Comparison of ENCODE assay signal across 8 mouse cellular contexts in the genomic region with DNA sequence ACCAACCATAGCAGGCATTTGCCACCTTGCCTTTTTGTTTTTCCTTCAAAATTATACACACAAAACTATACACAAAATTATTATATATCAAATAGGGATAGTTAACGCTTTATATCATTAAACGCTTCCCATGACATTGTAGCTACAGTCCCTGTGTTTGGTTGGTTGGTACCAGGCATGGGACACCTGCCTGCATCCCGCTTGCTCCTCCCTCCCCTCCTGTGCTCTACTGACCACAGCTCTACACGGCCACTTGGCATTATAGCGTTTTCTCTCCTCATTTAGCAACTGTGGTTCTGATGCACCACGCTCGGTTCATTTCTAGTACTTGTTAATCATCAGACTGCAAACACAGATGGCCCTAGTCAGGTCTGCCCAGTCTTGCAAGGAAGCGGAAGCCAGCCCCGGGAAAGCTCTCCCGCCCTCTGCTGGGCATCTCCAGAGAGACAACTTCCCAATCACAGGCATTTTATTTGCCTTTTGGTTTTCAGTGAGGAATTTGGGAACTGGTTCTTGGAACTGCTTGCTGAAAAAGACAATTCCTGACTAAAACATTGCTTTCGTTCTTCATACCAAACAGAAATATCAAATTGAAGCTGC. TPM values are rescaled to one million over a fixed set of nuclear protein-coding genes. Genes with fewer than 3 reads are reported as not detected.
DNase-seq lines count a peak whose midpoint lies in the region; ATAC-seq lines count a peak whose summit lies in the region.

No protein-coding gene starts in this region.

- H3K4me3 ChIP-seq in heart, embryonic 11.5 days (ENCODE audit: low read depth, low read length): no peak overlapping the region
- H3K4me3 ChIP-seq in midbrain, embryonic 13.5 days (replicated peaks): no peak overlapping the region

- H3K36me3 ChIP-seq in heart, embryonic 11.5 days (ENCODE audit: control insufficient read depth, insufficient read depth, low read length): no peaks in the 10 kb centered on the region
- no peaks in the 10 kb centered on the region for H3K36me3 ChIP-seq in midbrain, embryonic 13.5 days

- H3K4me2 ChIP-seq in heart, embryonic 11.5 days: no peak overlapping the region
- H3K4me2 ChIP-seq in midbrain, embryonic 13.5 days (replicated peaks): peak overlapping the region; percentile 32

- no peaks in the 10 kb centered on the region for H3K27me3 ChIP-seq in heart, embryonic 11.5 days (ENCODE audit: control insufficient read depth, insufficient read depth, low read length)
- H3K27me3 ChIP-seq in midbrain, embryonic 13.5 days: no peaks in the 10 kb centered on the region

- H3K9ac ChIP-seq in heart, embryonic 11.5 days (ENCODE audit: low read depth, low read length): no peak overlapping the region
- H3K9ac ChIP-seq in midbrain, embryonic 13.5 days (replicated peaks): no peak overlapping the region

- no peaks in the 10 kb centered on the region; the same call in 1 of the 2 replicates for H3K4me1 ChIP-seq in heart, embryonic 11.5 days (ENCODE audit: control insufficient read depth, insufficient read depth, low read length)
- peaks cover 10% of the 10 kb centered on the region for H3K4me1 ChIP-seq in midbrain, embryonic 13.5 days (replicated peaks)

- ATAC-seq in heart, embryonic 11.5 days (replicated peaks; ENCODE audit: insufficient number of reproducible peaks, low FRiP score, low TSS enrichment): no peak
- peak; percentile 72 for ATAC-seq in midbrain, embryonic 13.5 days

- intact Hi-C loops in left cerebral cortex, postnatal 36 days (cut with DNase I): loop anchor here (2.0 to 5.0 kb wide), 3 partner anchors 217 to 332 kb away; no protein-coding TSS in a partner anchor

- 42% methylated on average over 11 of the region's 11 CpGs for WGBS in heart, embryonic 11.5 days (ENCODE audit: insufficient replicate concordance)
- 47% methylated on average over 11 of the region's 11 CpGs for WGBS in midbrain, embryonic 13.5 days

- peak; percentile 97 for DNase-seq in heart, adult 11 months
- peak; percentile 54 for DNase-seq in embryo, embryonic 11.5 days (ENCODE audit: low read depth, low spot score)
- peak; percentile 63 for DNase-seq in gastrocnemius, postnatal 25 days
- peak; percentile 86 for DNase-seq in kidney, adult 18-20 months
- peak; percentile 81 to 84 for DNase-seq in left cerebral cortex, postnatal 36 days (ENCODE audit: low spot score in 2 of 2)
- DNase-seq in spleen, adult 18-20 months: peak; percentile 27 to 61

- no peaks in the 10 kb centered on the region for H3K9me3 ChIP-seq in heart, embryonic 11.5 days (replicated peaks; ENCODE audit: control insufficient read depth, low read length)
- no peaks in the 10 kb centered on the region for H3K9me3 ChIP-seq in midbrain, embryonic 13.5 days

- no peak overlapping the region for H3K27ac ChIP-seq in heart, embryonic 11.5 days (ENCODE audit: low read depth, low read length)
- no peak overlapping the region for H3K27ac ChIP-seq in midbrain, embryonic 13.5 days

RNA-seq across cellular contexts. Expression of gene Dcaf17, which starts 15.5 kb away (rescaled TPM):
- 16.8 and 18.1 TPM in 2 replicates for polyA plus RNA-seq in heart, embryonic 11.5 days (2014; fragmentation: Nextera tagmentation; extraction: Ambion mirVana)
- 1 to 10 TPM; 4.5 to 5.3 TPM for total RNA-seq in gastrocnemius, postnatal 25 days (2021)
- 10 to 100 TPM; 12.8 TPM for total RNA-seq in left cerebral cortex, postnatal 36 days (2021)
- 36.5 and 38.6 TPM in 2 replicates for polyA plus RNA-seq in midbrain, embryonic 13.5 days (2015; fragmentation: Nextera tagmentation; extraction: Ambion mirVana)

RNA-seq across cellular contexts. Expression of gene Mettl8, which starts 15.8 kb away (rescaled TPM):
- 13.6 and 15.5 TPM in 2 replicates for polyA plus RNA-seq in heart, embryonic 11.5 days (2014; fragmentation: Nextera tagmentation; extraction: Ambion mirVana)
- total RNA-seq in gastrocnemius, postnatal 25 days (2021): 1 to 10 TPM; 5.8 to 6.1 TPM
- total RNA-seq in left cerebral cortex, postnatal 36 days (2021): 10 to 100 TPM; 14.0 to 16.4 TPM
- polyA plus RNA-seq in midbrain, embryonic 13.5 days (2015; fragmentation: Nextera tagmentation; extraction: Ambion mirVana): 13.4 and 15.8 TPM in 2 replicates

Comparison
In these comparisons a context has a peak if more than half of its experiments do, and no peak if none do; other contexts are left out.
1. DNase-seq: peak in every context shown above with its lines; median percentile 97 in heart, adult 11 months; 86 in kidney, adult 18-20 months; 82 in left cerebral cortex, postnatal 36 days; 63 in gastrocnemius, postnatal 25 days; 54 in embryo, embryonic 11.5 days; 44 in spleen, adult 18-20 months.